Mouse (Mus musculus) midbrain, embryonic 10.5 days (tissue): Measurements from ENCODE around the gene Nt5c. TPM values are rescaled to one million over a fixed set of nuclear protein-coding genes. Genes with fewer than 3 reads are reported as not detected.

Source experiments
- DNase-seq: peaks from one replicate; pipeline ENCODE4 v3.0.0-alpha.2; 2017; ENCODE audit warnings: low spot score
- H3K27ac ChIP-seq: fragments of 300-500 bp; sonication (generic); replicated peaks from 2 replicates; pipeline ENCODE4 v1.5.1; 2016; ENCODE audit warnings: mild to moderate bottlenecking
- H3K27me3 ChIP-seq: fragments of 300-500 bp; sonication (generic); 2 replicates; pipeline ENCODE4 v1.6.1; 2016; ENCODE audit warnings: low read depth, mild to moderate bottlenecking; ENCODE audit not compliant: poor library complexity, severe bottlenecking
- H3K36me3 ChIP-seq: fragments of 300-500 bp; sonication (generic); 2 replicates; pipeline ENCODE4 v1.6.1; 2016; ENCODE audit warnings: mild to moderate bottlenecking, moderate library complexity
- H3K4me1 ChIP-seq: fragments of 300-500 bp; sonication (generic); 2 replicates; pipeline ENCODE4 v1.6.1; 2016
- H3K4me3 ChIP-seq: fragments of 300-500 bp; sonication (generic); 2 replicates; pipeline ENCODE4 v1.5.1; 2016; ENCODE audit warnings: mild to moderate bottlenecking, moderate library complexity
- H3K9me3 ChIP-seq: fragments of 300-500 bp; sonication (generic); replicated peaks from 2 replicates; pipeline ENCODE4 v1.6.1; 2016; ENCODE audit warnings: mild to moderate bottlenecking
- WGBS: fragments of 180-500 bp; shearing (Covaris S2); methylation state at CpG from one replicate; pipeline ENCODE4 v1.1.7; 2016; 5-methylcytosine and 5-hydroxymethylcytosine counted together
- polyA plus RNA-seq: library from polyadenylated mRNA; unstranded; fragments of >200 nt; fragmentation: Nextera tagmentation; extraction: Ambion mirVana; gene quantifications from 2 replicates; pipeline ENCODE4 v1.2.1, GENCODE M21; 2016

The Nt5c gene
- polyA plus RNA-seq, 1 experiment from 2014 or later = 87.7 TPM

DNA sequence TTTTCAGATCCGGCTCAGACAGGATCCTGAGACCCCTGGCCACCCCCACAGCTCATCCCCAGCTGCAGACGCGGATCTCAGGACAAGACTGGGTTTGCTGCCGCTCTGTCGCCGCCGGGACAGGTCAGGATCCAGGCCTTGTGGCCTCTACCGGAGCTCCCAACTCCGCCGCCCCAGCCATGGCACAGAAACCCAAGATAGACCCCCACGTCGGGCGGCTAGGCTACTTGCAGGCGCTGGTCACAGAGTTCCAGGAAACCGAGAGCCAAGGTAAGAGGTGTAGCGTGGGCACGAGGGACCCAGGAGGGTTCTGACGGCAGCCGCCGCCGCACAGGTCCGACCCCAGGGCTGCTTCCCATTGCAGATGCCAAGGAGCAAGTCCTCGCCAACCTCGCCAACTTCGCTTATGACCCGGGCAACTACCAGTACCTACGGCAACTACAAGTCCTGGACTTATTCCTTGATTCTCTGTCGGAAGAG, 15.9 kb downstream of the Nt5c start:
- Histone ChIP-seq H3K27me3 (no peaks in the 10 kb centered on the region), H3K36me3 (peaks cover 3% of the 10 kb centered on the region; the same call in 1 of the 2 replicates), H3K9me3 (no peaks in the 10 kb centered on the region), H3K4me1 (peaks cover 40% of the 10 kb centered on the region), H3K27ac (peak overlapping the region; percentile 87), H3K4me3 (peak overlapping the region; percentile 90)
- WGBS = 4% methylated on average over 28 of the region's 28 CpGs
- DNase-seq = no peak

DNA sequence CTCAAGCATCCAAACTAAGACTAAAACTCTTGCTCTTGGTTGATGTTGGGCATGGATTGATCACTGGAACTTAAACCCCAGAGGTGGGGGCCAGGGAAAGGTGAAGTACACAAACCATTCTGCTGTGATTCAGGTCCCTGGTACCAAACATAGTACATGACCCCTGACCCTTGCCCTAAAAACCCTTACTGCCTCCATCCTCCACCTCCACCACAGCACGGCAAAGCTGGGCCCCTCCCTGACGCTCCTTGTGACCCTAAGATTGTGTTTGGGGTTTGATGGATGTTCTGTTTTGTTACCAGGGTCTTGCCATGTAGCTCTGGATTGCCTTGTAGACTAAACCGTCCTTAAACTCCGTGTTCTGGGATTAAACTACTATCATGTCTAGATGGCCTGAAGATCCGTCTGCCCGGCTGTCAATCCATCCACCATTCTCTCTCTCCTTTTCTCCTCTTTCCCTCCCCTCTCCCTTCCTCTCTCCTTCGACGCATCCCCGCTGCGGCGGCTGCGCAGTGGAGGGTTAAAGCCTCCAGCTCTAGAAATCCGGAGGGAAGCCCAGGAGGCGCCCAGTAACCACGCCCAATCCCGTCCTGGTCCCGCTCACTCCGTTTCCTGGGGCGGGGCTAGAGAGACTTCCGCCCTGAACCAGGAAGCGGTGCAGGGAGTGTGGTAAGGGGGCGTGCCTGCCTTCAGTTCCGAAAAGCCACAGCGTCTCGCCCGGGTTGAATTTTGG, 16.5 kb downstream of the Nt5c start, which contains the start of gene Armc7:
Gene Armc7 (plus strand): TSS at position 643 of the 733 bp plus-strand sequence.
- peaks cover 40% of the 10 kb centered on the region for H3K4me1 ChIP-seq
- no peaks in the 10 kb centered on the region for H3K27me3 ChIP-seq
- peak; percentile 95 for DNase-seq
- H3K9me3 ChIP-seq = no peaks in the 10 kb centered on the region
- H3K27ac ChIP-seq = peak within 1 kb of the TSS; percentile 87
- WGBS = under 1% methylated on average over 26 of the region's 26 CpGs
- peaks cover 3% of the 10 kb centered on the region; the same call in 1 of the 2 replicates for H3K36me3 ChIP-seq
- H3K4me3 ChIP-seq = peak within 1 kb of the TSS; percentile 90

DNA sequence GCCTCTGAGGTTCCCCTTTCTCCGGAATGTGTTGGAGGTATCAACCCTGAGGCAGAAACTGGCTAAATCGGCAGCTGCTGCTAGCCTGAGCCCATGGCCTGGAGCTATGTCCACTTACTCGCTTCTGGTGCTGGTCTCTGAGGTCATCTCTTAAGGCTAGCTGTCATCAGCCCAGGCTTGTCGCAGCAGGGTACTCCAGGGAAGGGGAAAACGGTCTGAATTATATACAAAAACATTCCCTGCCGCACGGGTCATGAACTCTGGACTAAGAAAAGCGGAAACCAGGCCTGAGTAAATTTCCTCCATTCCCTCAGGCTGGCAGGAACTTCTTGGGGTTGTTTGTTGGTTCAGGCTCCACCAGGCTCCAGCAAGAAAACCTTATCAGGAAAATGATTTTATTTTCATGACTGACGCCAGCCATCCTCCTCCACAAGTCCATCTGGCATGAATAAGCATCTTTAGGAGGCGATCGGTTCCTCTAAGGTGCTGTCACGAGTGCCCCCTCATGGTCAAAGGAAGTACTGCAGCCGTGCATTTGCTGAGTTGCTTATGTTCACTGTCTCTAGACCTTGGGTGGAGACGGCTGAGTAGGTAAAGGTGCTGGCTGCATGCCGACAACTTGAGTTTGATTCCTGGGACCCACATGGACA, 17.9 kb downstream of the Nt5c start:
- 28% methylated on average over 15 of the region's 15 CpGs for WGBS
- peak; percentile 91 for DNase-seq
- Histone ChIP-seq H3K9me3 (no peaks in the 10 kb centered on the region), H3K27ac (peak overlapping the region; percentile 77), H3K36me3 (no peaks in the 10 kb centered on the region), H3K4me1 (peaks cover 40% of the 10 kb centered on the region), H3K27me3 (no peaks in the 10 kb centered on the region), H3K4me3 (peak overlapping the region; percentile 21; the same call in 1 of the 2 replicates)

DNA sequence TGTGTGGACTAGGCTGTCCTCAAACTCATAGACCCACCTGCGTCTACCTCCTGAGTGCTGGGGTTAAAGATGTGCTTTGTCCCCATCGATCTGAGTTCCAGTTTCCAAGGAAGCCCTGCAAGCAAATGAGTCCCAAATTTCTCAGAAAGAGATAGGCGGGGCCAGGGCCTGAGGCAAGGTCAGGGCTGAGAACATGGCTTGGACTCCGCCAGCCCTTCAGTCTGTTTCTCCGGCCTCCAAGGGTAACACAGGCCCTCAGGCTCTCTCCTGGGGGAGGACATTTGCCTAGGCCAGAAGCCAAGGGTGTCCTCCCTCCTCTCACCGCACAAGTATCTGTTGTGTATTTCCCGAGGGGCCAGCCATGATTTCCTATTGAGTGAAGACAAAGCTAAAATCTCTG, 19.5 kb downstream of the Nt5c start:
- Histone ChIP-seq H3K4me1 (peaks cover 44% of the 10 kb centered on the region), H3K27me3 (no peaks in the 10 kb centered on the region), H3K36me3 (no peaks in the 10 kb centered on the region), H3K4me3 (no peak overlapping the region), H3K27ac (no peak overlapping the region), H3K9me3 (no peaks in the 10 kb centered on the region)
- WGBS = 86% methylated on average over 7 of the region's 7 CpGs
- no peak for DNase-seq

DNA sequence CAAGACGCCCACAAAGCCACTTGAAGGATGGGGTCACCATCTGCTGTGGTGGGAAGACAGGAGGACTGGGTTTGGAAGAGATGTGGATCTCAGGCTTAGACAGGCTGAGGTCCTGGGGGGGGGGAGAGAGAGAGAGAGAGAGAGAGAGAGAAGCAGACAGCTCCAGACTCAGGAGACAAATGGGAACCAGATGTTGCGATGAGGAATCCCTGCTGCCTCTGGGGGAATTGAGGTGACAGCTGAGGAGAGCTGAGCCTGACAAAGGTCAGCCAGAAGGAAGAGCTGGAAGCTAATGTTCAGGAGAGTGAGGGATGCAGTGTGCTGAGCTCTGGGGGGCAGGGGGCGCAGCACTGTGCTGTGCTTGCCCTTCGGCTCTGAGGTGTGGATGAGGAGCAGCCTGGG, 24.4 kb downstream of the Nt5c start:
- Histone ChIP-seq H3K27ac (peak overlapping the region; percentile 2; the same call in 1 of the 2 replicates), H3K9me3 (no peaks in the 10 kb centered on the region), H3K4me1 (peaks cover 14% of the 10 kb centered on the region), H3K27me3 (0 out of 2 replicates have a peak, but pooled peaks cover 6% of the 10 kb centered on the region), H3K36me3 (no peaks in the 10 kb centered on the region), H3K4me3 (no peak overlapping the region)
- DNase-seq = no peak
- WGBS = 56% methylated on average over 4 of the region's 4 CpGs

DNA sequence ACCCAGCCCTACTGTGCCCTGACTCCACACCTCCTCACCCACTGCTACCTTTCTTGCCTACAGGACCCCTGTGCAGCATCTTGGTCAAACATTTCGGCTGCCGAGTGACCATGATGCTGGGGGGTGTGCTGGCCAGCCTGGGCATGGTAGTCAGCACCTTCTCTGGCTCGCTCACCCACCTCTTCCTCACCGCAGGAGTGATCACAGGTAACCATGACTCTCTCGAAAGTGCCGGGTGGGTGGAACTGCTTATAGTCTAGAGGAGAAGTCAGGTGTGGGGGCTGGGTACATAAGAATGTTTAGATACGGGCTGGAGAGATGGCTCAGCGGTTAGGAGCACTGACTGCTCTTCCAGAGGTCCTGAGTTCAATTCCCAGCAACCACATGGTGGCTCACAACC, 26.8 kb downstream of the Nt5c start:
- no peak for DNase-seq
- H3K36me3 ChIP-seq = no peaks in the 10 kb centered on the region
- no peak overlapping the region for H3K4me3 ChIP-seq
- H3K27me3 ChIP-seq = 0 out of 2 replicates have a peak, but pooled peaks cover 10% of the 10 kb centered on the region
- H3K9me3 ChIP-seq = no peaks in the 10 kb centered on the region
- H3K27ac ChIP-seq = no peak overlapping the region
- H3K4me1 ChIP-seq = peaks cover 16% of the 10 kb centered on the region
- 89% methylated on average over 8 of the region's 8 CpGs for WGBS

DNA sequence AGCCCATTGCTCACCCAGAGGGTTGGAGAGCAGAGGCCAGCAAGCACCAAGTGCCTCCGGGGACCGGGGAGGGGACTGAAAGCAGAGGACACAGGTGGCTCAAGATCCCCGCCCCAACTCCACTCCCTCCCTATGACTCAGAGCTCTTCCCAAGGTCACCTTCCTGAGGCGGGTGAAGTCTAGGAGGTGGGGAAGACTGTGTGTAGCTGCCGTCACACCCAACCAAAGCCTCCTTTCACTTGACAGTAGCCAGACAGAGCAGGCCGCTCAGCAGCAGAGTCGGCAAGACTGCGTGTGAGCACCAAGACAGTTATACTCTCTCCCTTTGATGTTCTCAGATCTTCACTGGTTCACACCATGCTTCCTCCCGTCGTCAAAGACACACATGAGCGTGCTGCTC, 28.3 kb downstream of the Nt5c start:
- WGBS = 83% methylated on average over 11 of the region's 11 CpGs
- H3K4me3 ChIP-seq = no peak overlapping the region
- H3K9me3 ChIP-seq = no peaks in the 10 kb centered on the region
- H3K27me3 ChIP-seq = 0 out of 2 replicates have a peak, but pooled peaks cover 10% of the 10 kb centered on the region
- H3K27ac ChIP-seq = no peak overlapping the region
- DNase-seq = no peak
- peaks cover 16% of the 10 kb centered on the region for H3K4me1 ChIP-seq
- no peaks in the 10 kb centered on the region for H3K36me3 ChIP-seq

DNA sequence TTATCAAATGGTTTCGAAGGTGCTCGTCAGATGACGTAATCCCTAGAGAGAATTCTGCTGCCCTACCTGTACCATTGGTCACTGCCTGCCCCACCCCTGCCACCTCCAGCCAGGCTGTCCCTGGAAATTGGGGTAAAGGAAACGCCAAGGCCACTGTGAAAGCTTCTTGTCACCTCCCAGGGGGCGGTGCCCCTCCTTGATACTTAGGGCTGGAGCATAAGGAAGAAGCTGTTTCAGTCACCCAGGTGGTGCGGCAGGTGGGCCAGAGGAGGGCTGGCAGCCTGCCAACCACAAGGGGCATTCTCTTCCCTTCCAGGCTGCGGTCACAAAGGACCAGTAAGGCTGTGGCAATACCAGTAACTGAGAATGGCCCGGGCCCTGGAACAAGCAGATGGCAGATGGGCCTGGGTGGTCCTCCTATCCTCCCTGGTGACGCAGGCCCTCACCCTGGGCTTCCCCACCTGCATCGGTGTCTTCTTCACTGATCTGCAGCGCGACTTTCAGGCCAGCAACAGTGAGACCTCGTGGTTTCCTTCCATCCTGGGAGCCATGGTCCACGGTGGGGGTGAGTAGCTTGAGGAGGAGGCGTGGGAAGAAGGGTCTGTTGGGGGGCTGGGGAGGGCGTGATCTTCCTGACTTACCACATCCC, 29.3 kb downstream of the Nt5c start, which contains the start of gene Slc16a5:
Gene Slc16a5 (plus strand): TSS at position 232 of the 649 bp plus-strand sequence.
- no peak for DNase-seq
- 81% methylated on average over 16 of the region's 16 CpGs for WGBS
- peak within 1 kb of the TSS; percentile 6; the same call in 1 of the 2 replicates for H3K27ac ChIP-seq
- 0 out of 2 replicates have a peak, but pooled peaks cover 10% of the 10 kb centered on the region for H3K27me3 ChIP-seq
- H3K4me1 ChIP-seq = peaks cover 20% of the 10 kb centered on the region
- H3K36me3 ChIP-seq = no peaks in the 10 kb centered on the region
- no peak within 1 kb of the TSS for H3K4me3 ChIP-seq
- H3K9me3 ChIP-seq = no peaks in the 10 kb centered on the region

DNA sequence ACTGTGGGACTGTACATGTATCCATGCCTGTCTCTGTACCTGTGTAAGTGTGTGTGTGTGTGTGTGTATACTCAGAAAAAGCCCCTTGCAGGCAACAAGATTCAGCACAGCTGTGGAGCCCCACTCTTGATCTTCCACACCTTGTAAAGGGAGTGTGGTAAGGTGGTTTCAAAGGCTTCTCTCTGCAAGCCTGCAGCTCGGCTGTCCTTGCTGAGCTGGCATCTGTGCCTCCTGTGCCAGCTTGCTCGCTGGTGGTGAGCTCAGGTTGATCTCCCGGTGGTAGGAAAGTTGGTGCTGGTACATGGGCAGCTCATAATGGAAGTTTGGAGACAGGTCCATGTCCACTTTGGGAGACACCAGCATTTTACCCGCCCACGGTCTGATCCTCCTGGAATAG, 29.8 kb downstream of the Nt5c start:
- Histone ChIP-seq H3K4me1 (peaks cover 18% of the 10 kb centered on the region), H3K27ac (no peak overlapping the region; the same call in 1 of the 2 replicates), H3K27me3 (0 out of 2 replicates have a peak, but pooled peaks cover 10% of the 10 kb centered on the region), H3K9me3 (no peaks in the 10 kb centered on the region), H3K36me3 (no peaks in the 10 kb centered on the region), H3K4me3 (no peak overlapping the region)
- DNase-seq = no peak
- 78% methylated on average over 5 of the region's 5 CpGs for WGBS

DNA sequence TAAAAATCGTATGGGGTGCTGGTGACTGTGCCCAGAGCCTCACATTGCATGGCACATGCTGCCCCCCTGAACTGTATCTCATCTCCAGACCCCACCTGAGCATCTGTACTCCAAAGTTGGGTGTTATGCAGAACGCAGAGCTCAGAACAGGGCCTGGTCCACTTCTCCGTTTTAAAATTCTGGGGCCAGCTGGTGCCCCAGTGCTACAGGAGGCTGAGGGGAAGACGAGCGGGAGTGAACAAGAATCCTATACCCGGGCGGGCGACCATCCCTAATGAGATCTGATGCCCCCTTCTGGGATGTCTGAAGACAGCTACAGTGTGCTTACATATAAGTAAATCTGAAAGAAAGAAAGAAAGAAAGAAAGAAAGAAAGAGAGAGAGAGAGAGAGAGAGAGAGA, 30.7 kb downstream of the Nt5c start:
- peaks cover 15% of the 10 kb centered on the region for H3K4me1 ChIP-seq
- H3K27ac ChIP-seq = no peak overlapping the region
- DNase-seq = no peak
- H3K27me3 ChIP-seq = 0 out of 2 replicates have a peak, but pooled peaks cover 10% of the 10 kb centered on the region
- no peak overlapping the region for H3K4me3 ChIP-seq
- no peaks in the 10 kb centered on the region for H3K36me3 ChIP-seq
- H3K9me3 ChIP-seq = no peaks in the 10 kb centered on the region
- WGBS = 16% methylated on average over 8 of the region's 8 CpGs

DNA sequence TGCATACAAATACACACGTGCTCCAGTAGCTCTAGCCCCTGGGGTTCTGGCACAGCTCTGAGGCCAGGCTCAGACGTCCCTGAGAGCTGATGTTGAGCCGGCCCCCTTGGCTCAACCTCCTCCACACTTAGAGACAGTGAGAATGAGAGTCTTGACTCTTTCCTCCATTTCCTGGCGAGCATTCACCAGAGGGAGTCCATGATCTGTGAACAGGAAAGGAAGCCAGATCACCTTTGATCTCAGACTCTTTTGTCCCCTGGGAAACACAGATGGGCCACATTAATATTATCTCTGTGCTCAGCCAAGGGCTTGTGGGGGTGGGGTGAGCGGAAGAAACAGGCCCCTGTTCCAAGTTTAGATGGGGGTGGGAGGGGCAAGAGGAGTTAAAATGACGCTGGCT, 34.3 kb downstream of the Nt5c start:
- WGBS = 50% methylated on average over 6 of the region's 6 CpGs
- Histone ChIP-seq H3K4me1 (peaks cover 15% of the 10 kb centered on the region), H3K27me3 (0 out of 2 replicates have a peak, but pooled peaks cover 4% of the 10 kb centered on the region), H3K9me3 (no peaks in the 10 kb centered on the region), H3K36me3 (no peaks in the 10 kb centered on the region), H3K4me3 (no peak overlapping the region), H3K27ac (no peak overlapping the region)
- DNase-seq = no peak

DNA sequence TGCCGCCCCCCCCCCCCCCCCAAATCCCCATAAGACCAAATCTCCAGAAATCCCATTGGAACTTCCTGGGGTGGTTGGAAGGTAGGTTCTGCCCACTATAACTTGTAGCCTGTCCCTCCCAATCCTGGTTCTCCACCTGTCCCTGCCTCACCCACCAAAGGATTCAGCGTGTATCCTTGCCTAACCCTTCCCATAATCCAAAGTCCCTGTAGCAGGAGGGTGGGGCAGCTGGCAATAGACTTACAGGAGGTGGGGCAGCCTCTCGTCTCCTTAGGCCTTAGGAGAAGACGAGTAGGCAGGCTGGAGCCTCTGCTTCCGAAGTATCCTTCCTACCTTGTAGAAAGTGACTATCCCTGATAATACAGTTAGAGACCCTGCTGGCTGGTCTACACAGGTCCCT, 35.5 kb downstream of the Nt5c start:
- no peaks in the 10 kb centered on the region for H3K36me3 ChIP-seq
- no peaks in the 10 kb centered on the region for H3K9me3 ChIP-seq
- no peak overlapping the region for H3K27ac ChIP-seq
- 94% methylated on average over 5 of the region's 5 CpGs for WGBS
- H3K27me3 ChIP-seq = no peaks in the 10 kb centered on the region
- peaks cover 15% of the 10 kb centered on the region for H3K4me1 ChIP-seq
- H3K4me3 ChIP-seq = no peak overlapping the region
- no peak for DNase-seq
